Mouse (Mus musculus): ENCODE data around the gene Yy2. TPM values are rescaled to one million over a fixed set of nuclear protein-coding genes. Genes with fewer than 3 reads are reported as not detected.
A peak's percentile ranks its signal among the peaks of the same experiment; 100 is the strongest.

The Yy2 gene
- polyA plus RNA-seq, 1 experiment from 2014 or later = 4.2 TPM

DNA sequence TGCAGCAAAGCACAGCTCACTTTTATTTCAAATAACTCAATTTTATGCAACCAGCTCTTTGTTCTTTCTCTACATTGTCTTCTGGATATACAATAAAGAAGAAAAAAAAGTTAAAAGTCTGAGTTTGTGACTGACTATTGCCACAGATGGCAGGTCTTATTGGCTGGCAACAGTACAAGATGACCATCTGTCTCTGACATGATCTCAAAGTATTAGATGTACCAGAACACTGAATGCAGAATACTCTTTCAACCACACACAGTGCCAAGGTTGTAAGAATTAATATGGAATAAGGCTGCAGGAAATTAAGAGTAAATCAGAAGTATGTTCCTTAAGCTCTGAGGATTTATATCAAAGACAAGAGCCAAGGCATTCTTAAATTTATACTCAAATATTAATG is 17.6 kb upstream of the Yy2 start:
- H3K4me1 ChIP-seq (replicated peaks; ENCODE audit: control insufficient read depth, insufficient read depth, low read length) = no peaks in the 10 kb centered on the region
- no peaks in the 10 kb centered on the region for H3K36me3 ChIP-seq (ENCODE audit: control insufficient read depth, insufficient read depth, low read length)
- no peak overlapping the region for H3K9ac ChIP-seq (ENCODE audit: low read depth, low read length)
- H3K4me3 ChIP-seq (ENCODE audit: low read depth, low read length) = no peak overlapping the region
- ATAC-seq (ENCODE audit: low FRiP score) (no peak), DNase-seq (ENCODE audit: low spot score) (no peak)
- H3K27me3 ChIP-seq (ENCODE audit: control insufficient read depth, insufficient read depth, low read length) = no peaks in the 10 kb centered on the region
- no peak overlapping the region for H3K4me2 ChIP-seq (replicated peaks; ENCODE audit: low read depth, low read length)
- no peak overlapping the region for H3K27ac ChIP-seq (ENCODE audit: low read depth, low read length)
- H3K9me3 ChIP-seq (ENCODE audit: control insufficient read depth, low read length) = no peaks in the 10 kb centered on the region

DNA sequence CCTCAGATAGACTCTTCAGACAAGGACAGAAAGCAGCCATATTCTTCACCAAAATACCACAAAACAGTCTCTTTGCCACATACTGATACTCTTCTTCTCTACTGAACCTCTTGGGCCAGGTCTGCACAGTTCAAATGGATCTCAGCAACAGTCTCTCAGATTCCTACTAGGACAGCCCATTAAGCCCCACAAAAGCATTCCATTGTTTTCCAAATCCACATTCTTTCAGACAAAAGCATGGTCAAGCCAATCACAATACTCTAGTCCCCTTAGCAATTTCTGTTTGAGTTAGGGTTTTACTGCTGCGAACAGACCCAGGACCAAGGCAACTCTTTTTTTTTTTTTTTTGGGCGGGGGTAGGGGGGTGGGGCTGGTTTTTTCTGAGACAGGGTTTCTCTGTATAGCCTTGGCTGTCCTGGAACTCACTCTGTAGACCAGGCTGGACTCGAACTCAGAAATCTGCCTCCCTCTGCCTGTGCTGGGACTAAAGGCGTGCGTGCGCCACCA is 10.4 kb upstream of the Yy2 start:
- Histone ChIP-seq H3K9me3 (ENCODE audit: control insufficient read depth, low read length) (no peaks in the 10 kb centered on the region), H3K9ac (ENCODE audit: low read depth, low read length) (no peak overlapping the region), H3K4me1 (replicated peaks; ENCODE audit: control insufficient read depth, insufficient read depth, low read length) (no peaks in the 10 kb centered on the region), H3K27ac (ENCODE audit: low read depth, low read length) (no peak overlapping the region), H3K4me3 (ENCODE audit: low read depth, low read length) (no peak overlapping the region), H3K27me3 (ENCODE audit: control insufficient read depth, insufficient read depth, low read length) (no peaks in the 10 kb centered on the region), H3K4me2 (replicated peaks; ENCODE audit: low read depth, low read length) (no peak overlapping the region), H3K36me3 (ENCODE audit: control insufficient read depth, insufficient read depth, low read length) (no peaks in the 10 kb centered on the region)
- ATAC-seq (ENCODE audit: low FRiP score) (no peak), DNase-seq (ENCODE audit: low spot score) (no peak)
- 79% methylated on average over 6 of the region's 6 CpGs for WGBS

GRCm38 (mm10) chrX:157574683-157575082 is 5.9 kb upstream of the Yy2 start:
- no peaks in the 10 kb centered on the region for H3K27me3 ChIP-seq (ENCODE audit: control insufficient read depth, insufficient read depth, low read length)
- no peaks in the 10 kb centered on the region for H3K9me3 ChIP-seq (ENCODE audit: control insufficient read depth, low read length)
- no peak overlapping the region for H3K4me3 ChIP-seq (ENCODE audit: low read depth, low read length)
- no peaks in the 10 kb centered on the region for H3K36me3 ChIP-seq (ENCODE audit: control insufficient read depth, insufficient read depth, low read length)
- no peak overlapping the region for H3K4me2 ChIP-seq (replicated peaks; ENCODE audit: low read depth, low read length)
- DNase-seq (ENCODE audit: low spot score) (no peak), ATAC-seq (ENCODE audit: low FRiP score) (no peak)
- H3K27ac ChIP-seq (ENCODE audit: low read depth, low read length) = no peak overlapping the region
- no peak overlapping the region for H3K9ac ChIP-seq (ENCODE audit: low read depth, low read length)
- no peaks in the 10 kb centered on the region for H3K4me1 ChIP-seq (replicated peaks; ENCODE audit: control insufficient read depth, insufficient read depth, low read length)
- 90% methylated on average over 2 of the region's 2 CpGs for WGBS

DNA sequence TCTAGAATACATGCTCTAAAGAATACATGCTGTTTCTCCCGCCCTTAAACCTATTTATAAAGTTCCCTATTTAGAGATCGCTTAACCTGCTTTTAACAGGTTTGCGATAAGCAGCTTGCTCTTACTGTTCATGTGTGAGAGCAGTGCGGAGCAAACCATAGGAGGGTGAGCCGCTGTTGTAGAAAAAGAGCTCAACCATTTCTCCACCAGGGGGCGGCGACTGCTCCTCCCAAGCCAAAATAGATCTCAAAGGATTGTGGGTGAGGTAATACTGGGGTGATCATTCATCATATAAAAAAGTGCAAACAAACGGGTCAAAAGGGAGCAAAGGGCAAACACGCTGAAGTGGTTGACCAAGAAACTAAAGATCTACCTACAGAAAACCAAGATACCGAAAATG is 5.0 kb downstream of the Yy2 start:
- H3K9me3 ChIP-seq (ENCODE audit: control insufficient read depth, low read length) = no peaks in the 10 kb centered on the region
- no peak overlapping the region for H3K27ac ChIP-seq (ENCODE audit: low read depth, low read length)
- H3K4me3 ChIP-seq (ENCODE audit: low read depth, low read length) = no peak overlapping the region
- DNase-seq (ENCODE audit: low spot score) (peak; percentile 7), ATAC-seq (ENCODE audit: low FRiP score) (no peak)
- WGBS = 83% methylated on average over 10 of the region's 10 CpGs
- H3K4me2 ChIP-seq (replicated peaks; ENCODE audit: low read depth, low read length) = no peak overlapping the region
- no peaks in the 10 kb centered on the region for H3K36me3 ChIP-seq (ENCODE audit: control insufficient read depth, insufficient read depth, low read length)
- no peak overlapping the region for H3K9ac ChIP-seq (ENCODE audit: low read depth, low read length)
- H3K4me1 ChIP-seq (replicated peaks; ENCODE audit: control insufficient read depth, insufficient read depth, low read length) = no peaks in the 10 kb centered on the region
- H3K27me3 ChIP-seq (ENCODE audit: control insufficient read depth, insufficient read depth, low read length) = no peaks in the 10 kb centered on the region

DNA sequence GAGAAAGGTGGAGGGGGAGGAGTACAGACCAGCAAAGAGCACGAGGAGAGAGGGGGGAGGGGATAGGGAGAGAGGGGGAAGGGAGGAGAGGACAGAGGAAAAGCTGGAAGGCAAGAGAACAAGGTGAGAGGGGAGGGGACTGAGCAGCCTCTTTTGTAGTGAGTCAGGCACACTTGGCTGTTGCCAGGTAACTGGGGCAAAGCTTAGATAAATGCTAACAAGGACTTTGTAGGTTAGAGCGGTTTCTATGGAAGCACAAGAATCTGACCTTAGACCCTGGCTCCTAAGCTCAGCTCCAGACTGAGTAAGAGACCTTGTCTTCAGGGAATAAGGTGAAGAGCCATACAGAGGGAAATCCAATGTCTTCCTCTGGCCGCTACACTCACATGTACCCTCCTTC is 21.7 kb downstream of the Yy2 start:
- Histone ChIP-seq H3K9me3 (ENCODE audit: control insufficient read depth, low read length) (no peaks in the 10 kb centered on the region), H3K4me3 (ENCODE audit: low read depth, low read length) (no peak overlapping the region), H3K36me3 (ENCODE audit: control insufficient read depth, insufficient read depth, low read length) (no peaks in the 10 kb centered on the region), H3K4me1 (replicated peaks; ENCODE audit: control insufficient read depth, insufficient read depth, low read length) (no peaks in the 10 kb centered on the region), H3K9ac (ENCODE audit: low read depth, low read length) (no peak overlapping the region), H3K27ac (ENCODE audit: low read depth, low read length) (no peak overlapping the region), H3K4me2 (replicated peaks; ENCODE audit: low read depth, low read length) (no peak overlapping the region), H3K27me3 (ENCODE audit: control insufficient read depth, insufficient read depth, low read length) (no peaks in the 10 kb centered on the region)
- DNase-seq (ENCODE audit: low spot score) (peak; percentile 38), ATAC-seq (ENCODE audit: low FRiP score) (peak; percentile 87)
- WGBS = 15% methylated on average over 3 of the region's 3 CpGs

Other genes with a start within 250 kb of the Yy2 start
- gene Phex, start 153.7 kb downstream of the Yy2 start, polyA plus RNA-seq (2014; fragmentation: Nextera tagmentation; extraction: Ambion mirVana) = 0.22 and 0.62 TPM in 2 replicates
- 106 and 110 TPM in 2 replicates for gene Sms, start 76.7 kb downstream of the Yy2 start, polyA plus RNA-seq (2014; fragmentation: Nextera tagmentation; extraction: Ambion mirVana)
- 28.0 and 28.9 TPM in 2 replicates for gene Mbtps2, start 29.7 kb upstream of the Yy2 start, polyA plus RNA-seq (2014; fragmentation: Nextera tagmentation; extraction: Ambion mirVana)
- 0.46 TPM in 1 of 2 replicates, not detected in the other for gene Smpx, start 129.9 kb upstream of the Yy2 start, polyA plus RNA-seq (2014; fragmentation: Nextera tagmentation; extraction: Ambion mirVana)
- 0.86 and 1.2 TPM in 2 replicates for gene Klhl34, start 249.4 kb upstream of the Yy2 start, polyA plus RNA-seq (2014; fragmentation: Nextera tagmentation; extraction: Ambion mirVana)

Data from hindbrain, embryonic 11.5 days (tissue).